Mouse (Mus musculus) spleen, adult 2 months (tissue): ENCODE measurements around the gene Sh3d19.

Source experiments
- CTCF ChIP-seq: fragments of 200-500 bp; IDR thresholded peaks from 2 replicates; pipeline ENCODE4 v1.5.1; 2011; ENCODE audit warnings: mild to moderate bottlenecking, inconsistent platforms; ENCODE audit not compliant: insufficient read depth, insufficient read length, insufficient replicate concordance; ENCODE audit errors: extremely low read depth
- POLR2A ChIP-seq: fragments of 200-500 bp; IDR thresholded peaks from 2 replicates; pipeline ENCODE4 v1.6.1; 2011; ENCODE audit warnings: low read depth, low read length, inconsistent platforms

GRCm38 (mm10) chr3:86122156-86122555 is 151.2 kb downstream of the Sh3d19 start:
- no peak for TF ChIP-seq CTCF
- TF ChIP-seq POLR2A, result no peak
